Mouse (Mus musculus) lung, postnatal 36 days (tissue): ENCODE data around the gene Tbl3.
A peak's percentile ranks its signal among the peaks of the same experiment; 100 is the strongest.

Source experiments
- DNase-seq: peaks from one replicate; pipeline ENCODE4 v3.0.0; 2022; ENCODE audit warnings: mixed read lengths

Gene Tbl3

DNA sequence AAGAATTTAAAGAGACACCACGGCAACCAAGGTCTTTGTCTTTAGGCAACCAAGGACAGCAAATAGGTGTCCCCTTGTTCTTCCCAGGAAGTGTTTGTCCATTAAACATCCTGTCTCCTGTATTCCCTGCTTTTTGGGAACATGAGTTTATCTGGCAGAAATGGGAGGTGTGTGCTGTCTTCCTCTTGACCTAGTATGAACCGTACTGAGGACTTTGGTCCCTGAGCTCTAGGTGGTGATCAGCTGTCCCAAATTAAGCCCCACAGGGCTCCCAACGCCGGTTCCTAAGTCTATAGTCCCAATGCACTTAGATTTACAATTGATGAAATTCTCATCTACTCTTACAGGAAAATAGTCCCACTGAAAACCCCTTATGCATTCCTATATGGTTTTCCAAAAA is 56.7 kb downstream of the Tbl3 start:
- DNase-seq, result no peak

DNA sequence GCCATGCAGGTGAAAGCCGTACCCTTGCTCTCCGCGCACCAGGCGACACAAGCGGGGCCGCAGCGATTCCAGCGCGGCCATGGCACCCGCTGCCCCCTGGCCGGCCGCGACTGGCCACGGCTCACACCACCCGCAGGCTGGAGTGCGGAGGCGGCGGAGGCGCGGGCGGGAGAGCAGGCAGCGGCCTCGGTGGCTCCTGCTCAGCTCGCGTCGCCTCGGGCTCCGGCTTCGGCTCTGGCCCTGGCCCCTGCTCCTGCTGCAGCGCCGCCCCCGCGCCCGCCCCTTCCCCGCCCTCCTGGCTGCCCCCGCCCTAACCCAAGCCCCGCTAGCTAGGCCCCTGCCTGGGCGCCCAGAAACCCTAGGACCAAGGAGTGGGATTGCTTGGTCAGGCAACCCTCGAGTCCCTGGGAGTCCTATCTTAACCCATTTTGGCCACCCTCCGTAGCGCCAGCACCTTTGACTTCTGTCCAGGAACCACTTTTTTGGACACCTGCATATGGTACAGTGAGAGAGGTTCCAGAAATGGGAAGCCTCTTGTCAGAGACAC is 57.3 kb downstream of the Tbl3 start, which contains the start of gene Slc9a3r2:
TSS of gene Slc9a3r2 (minus strand) at position 258 of the 547 bp plus-strand sequence.
- DNase-seq, result peak; percentile 64

DNA sequence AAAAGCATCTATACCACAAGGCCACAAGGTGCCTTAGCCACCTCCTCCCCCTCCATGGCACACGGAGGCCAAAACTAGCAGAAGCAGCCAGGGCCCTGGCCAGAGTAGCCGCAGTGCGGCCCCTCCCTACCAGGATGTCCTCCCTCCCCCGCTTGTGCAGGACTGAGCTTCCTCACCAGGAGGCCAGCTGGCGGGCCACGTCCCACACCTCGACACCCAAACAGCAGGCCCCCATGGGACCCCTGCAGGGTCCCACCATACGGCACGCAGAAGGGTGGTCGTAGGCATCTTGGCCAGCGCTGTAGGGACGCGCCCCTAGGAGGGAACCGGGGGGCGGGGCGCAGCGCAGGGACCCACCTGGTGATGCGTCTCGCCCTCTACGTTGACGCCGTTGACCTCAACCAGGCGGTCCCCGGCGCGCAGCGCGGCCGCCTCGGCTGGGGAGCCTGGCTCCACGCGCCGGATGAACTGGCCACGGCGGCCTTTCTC is 57.8 kb downstream of the Tbl3 start:
- peak; percentile 78 for DNase-seq

DNA sequence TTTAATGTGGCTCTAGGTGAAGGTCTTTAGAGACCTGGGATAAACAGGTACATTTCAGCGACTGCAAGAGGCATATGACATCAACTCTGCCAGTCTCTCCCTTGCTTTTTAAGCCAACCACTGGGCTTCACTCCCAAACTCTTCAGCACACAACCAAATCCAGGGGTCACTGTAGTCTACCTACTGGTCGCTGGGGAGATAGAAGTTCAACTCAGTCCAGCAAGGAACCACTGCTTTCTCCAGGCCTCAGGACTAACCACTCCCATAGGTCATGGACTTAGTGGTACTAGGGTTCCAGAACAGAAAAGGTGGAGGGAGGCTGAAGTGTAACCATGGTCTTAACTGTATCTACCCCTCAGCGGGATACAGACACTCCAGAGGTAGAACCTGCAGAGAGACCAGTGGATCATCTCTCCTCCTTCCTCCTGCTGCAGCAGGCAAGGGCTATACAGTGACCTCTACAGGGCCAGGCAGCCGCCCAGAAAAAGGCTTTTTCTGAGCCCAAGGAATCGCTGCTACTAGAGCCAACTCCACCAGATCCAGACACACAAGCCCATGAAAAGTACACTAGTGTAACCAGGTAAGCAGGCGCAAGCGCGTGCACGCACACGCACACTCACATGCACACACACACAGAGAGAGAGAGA is 58.6 kb downstream of the Tbl3 start:
- no peak for DNase-seq
